Mouse (Mus musculus): ENCODE measurements around the gene Olfr390.

Olfr390 gene

GRCm38 (mm10) chr11:73782664-73783063 lies at the start of gene Olfr390:
Gene Olfr390 (plus strand): TSS chr11:73782964.
- DNase-seq, result no peak

- DNase-seq, result no peak
Observed at GRCm38 (mm10) chr11:73759115-73759514, 23.6 kb upstream of the Olfr390 start.

- no peak for DNase-seq
Observed at GRCm38 (mm10) chr11:73780613-73781012, 2.2 kb upstream of the Olfr390 start, which contains the start of gene Olfr389. Gene Olfr389 (minus strand): TSS chr11:73780713.

- DNase-seq, result no peak
Observed at GRCm38 (mm10) chr11:73802952-73803351, 20.2 kb downstream of the Olfr390 start, which contains the start of gene Olfr391-ps. Gene Olfr391-ps (minus strand): TSS chr11:73803052.

- DNase-seq, result no peak
Observed at GRCm38 (mm10) chr11:73816949-73817348, 34.2 kb downstream of the Olfr390 start, which contains the start of gene Olfr392. Gene Olfr392 (minus strand): TSS chr11:73817049.
